Mouse (Mus musculus) intestine, embryonic 15.5 days (tissue): Measurements from ENCODE around the gene Gorasp1. TPM values are rescaled to one million over a fixed set of nuclear protein-coding genes. Genes with fewer than 3 reads are reported as not detected.

ENCODE experiments used
- ATAC-seq: fragments of 200-750 bp; cut with Nextera tagmentation; 2 replicates; pipeline ENCODE4 v1.8.0; 2017; ENCODE audit warnings: moderate TSS enrichment, moderate library complexity
- H3K27ac ChIP-seq: fragments of 300-500 bp; sonication (generic); 2 replicates; pipeline ENCODE4 v1.5.1; 2015; ENCODE audit warnings: mild to moderate bottlenecking, inconsistent platforms
- H3K27me3 ChIP-seq: fragments of 300-500 bp; sonication (generic); replicated peaks from 2 replicates; pipeline ENCODE4 v1.6.1; 2015; ENCODE audit warnings: inconsistent platforms
- H3K36me3 ChIP-seq: fragments of 300-500 bp; sonication (generic); 2 replicates; pipeline ENCODE4 v1.6.1; 2015; ENCODE audit warnings: inconsistent platforms
- H3K4me1 ChIP-seq: fragments of 300-500 bp; sonication (generic); replicated peaks from 2 replicates; pipeline ENCODE4 v1.6.1; 2015; ENCODE audit warnings: inconsistent platforms
- H3K4me2 ChIP-seq: fragments of 300-500 bp; sonication (generic); replicated peaks from 2 replicates; pipeline ENCODE4 v1.6.1; 2015; ENCODE audit warnings: mild to moderate bottlenecking, inconsistent platforms
- H3K4me3 ChIP-seq: fragments of 300-500 bp; sonication (generic); replicated peaks from 2 replicates; pipeline ENCODE4 v1.5.1; 2015; ENCODE audit warnings: inconsistent platforms
- H3K9ac ChIP-seq: fragments of 300-500 bp; sonication (generic); 2 replicates; pipeline ENCODE4 v1.6.1; 2015; ENCODE audit warnings: inconsistent platforms
- H3K9me3 ChIP-seq: fragments of 300-500 bp; sonication (generic); 2 replicates; pipeline ENCODE4 v1.6.1; 2016; ENCODE audit warnings: inconsistent platforms
- WGBS: fragments of 180-500 bp; shearing (Covaris S2); methylation state at CpG from one replicate; pipeline ENCODE4 v1.1.7; 2015; 5-methylcytosine and 5-hydroxymethylcytosine counted together
- polyA plus RNA-seq: library from polyadenylated mRNA; unstranded; fragments of >200 nt; fragmentation: Nextera tagmentation; extraction: Ambion mirVana; gene quantifications from 2 replicates; pipeline ENCODE4 v1.2.1, GENCODE M21; 2015

The Gorasp1 gene
- polyA plus RNA-seq, 1 experiment from 2014 or later, result 29.3 TPM

GRCm38 (mm10) chr9:119909931-119910330, 27.4 kb downstream of the Gorasp1 start:
- Histone ChIP-seq H3K4me1 (no peaks in the 10 kb centered on the region), H3K27ac (no peak overlapping the region), H3K4me2 (no peak overlapping the region), H3K9ac (no peak overlapping the region), H3K9me3 (no peaks in the 10 kb centered on the region), H3K36me3 (peaks cover 49% of the 10 kb centered on the region), H3K4me3 (no peak overlapping the region), H3K27me3 (no peaks in the 10 kb centered on the region)
- WGBS, result 91% methylated on average over 3 of the region's 3 CpGs
- no peak for ATAC-seq

- H3K36me3 ChIP-seq, result peaks cover 47% of the 10 kb centered on the region
- no peak overlapping the region for H3K4me3 ChIP-seq
- no peak overlapping the region for H3K4me2 ChIP-seq
- no peaks in the 10 kb centered on the region for H3K4me1 ChIP-seq
- ATAC-seq, result no peak
- no peak overlapping the region for H3K9ac ChIP-seq
- 97% methylated on average over 3 of the region's 3 CpGs for WGBS
- no peak overlapping the region for H3K27ac ChIP-seq
- H3K9me3 ChIP-seq, result no peaks in the 10 kb centered on the region
- H3K27me3 ChIP-seq, result no peaks in the 10 kb centered on the region
These were observed 28.7 kb downstream of the Gorasp1 start for GRCm38 (mm10) chr9:119908708-119909107.

DNA sequence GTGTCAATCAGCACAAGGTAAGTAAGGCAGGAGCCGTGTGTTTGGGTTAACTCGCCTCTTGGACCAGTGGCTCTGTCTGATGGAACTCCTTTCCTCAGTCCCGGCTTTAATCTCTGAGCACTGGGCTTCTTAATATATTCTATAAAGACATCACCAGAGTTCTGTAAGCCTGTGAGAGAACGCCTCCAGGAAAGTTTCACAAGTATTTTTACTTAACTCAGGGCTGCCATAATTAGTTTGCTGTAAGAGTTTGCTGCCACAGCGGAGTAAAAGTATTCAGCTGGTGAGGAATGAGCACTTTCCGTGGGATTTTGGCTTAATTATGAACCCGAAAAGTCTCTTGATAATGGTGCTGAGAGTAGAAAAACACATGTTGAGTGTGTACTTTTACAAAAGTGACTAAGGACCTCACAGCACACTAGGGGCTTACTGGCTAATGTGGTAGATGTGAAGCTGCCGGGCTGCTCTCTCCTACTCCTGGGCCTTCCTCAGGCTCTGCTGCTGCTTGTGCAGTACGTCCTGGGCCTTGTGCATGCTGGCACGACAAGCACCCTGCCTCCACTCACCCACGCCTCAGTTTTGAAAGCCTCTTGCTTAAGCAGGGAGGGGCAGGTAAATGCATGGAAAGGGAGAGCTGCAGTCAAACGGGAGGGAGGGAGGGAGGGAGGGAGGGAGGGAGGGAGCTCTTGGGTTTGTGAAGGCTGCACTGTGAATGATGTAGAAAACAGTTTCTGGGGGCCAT, 34.8 kb downstream of the Gorasp1 start:
- no peak overlapping the region for H3K4me2 ChIP-seq
- H3K27me3 ChIP-seq, result no peaks in the 10 kb centered on the region
- no peaks in the 10 kb centered on the region for H3K4me1 ChIP-seq
- H3K4me3 ChIP-seq, result no peak overlapping the region
- 82% methylated on average over 12 of the region's 12 CpGs for WGBS
- H3K9ac ChIP-seq, result no peak overlapping the region
- H3K36me3 ChIP-seq, result peaks cover 19% of the 10 kb centered on the region
- no peak overlapping the region for H3K27ac ChIP-seq
- no peaks in the 10 kb centered on the region for H3K9me3 ChIP-seq
- ATAC-seq, result no peak

DNA sequence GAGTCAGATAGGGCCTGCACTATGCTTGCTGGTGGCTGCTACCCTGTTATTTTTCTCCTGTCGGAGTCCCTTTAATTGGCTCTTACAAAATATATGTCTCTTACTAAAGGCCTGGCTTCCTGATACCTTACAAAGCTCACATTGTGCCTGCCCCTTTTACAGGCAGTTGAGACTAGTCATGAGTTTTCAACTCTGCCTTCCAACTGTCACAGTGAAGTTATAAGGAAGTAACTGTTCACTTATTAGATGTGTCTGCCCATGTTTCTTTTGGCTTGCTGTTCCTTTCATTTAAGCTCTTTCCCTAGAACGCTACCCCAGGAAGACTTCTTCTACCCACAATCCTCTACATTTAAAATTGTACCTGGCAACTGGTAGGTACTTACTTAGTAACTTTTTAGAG, 37.9 kb downstream of the Gorasp1 start:
- Histone ChIP-seq H3K36me3 (peaks cover 4% of the 10 kb centered on the region; the same call in 1 of the 2 replicates), H3K9me3 (no peaks in the 10 kb centered on the region), H3K4me2 (no peak overlapping the region), H3K4me1 (peaks cover 10% of the 10 kb centered on the region), H3K27me3 (no peaks in the 10 kb centered on the region), H3K27ac (no peak overlapping the region), H3K9ac (no peak overlapping the region), H3K4me3 (no peak overlapping the region)
- no peak for ATAC-seq
- 91% methylated on average over 2 of the region's 2 CpGs for WGBS

DNA sequence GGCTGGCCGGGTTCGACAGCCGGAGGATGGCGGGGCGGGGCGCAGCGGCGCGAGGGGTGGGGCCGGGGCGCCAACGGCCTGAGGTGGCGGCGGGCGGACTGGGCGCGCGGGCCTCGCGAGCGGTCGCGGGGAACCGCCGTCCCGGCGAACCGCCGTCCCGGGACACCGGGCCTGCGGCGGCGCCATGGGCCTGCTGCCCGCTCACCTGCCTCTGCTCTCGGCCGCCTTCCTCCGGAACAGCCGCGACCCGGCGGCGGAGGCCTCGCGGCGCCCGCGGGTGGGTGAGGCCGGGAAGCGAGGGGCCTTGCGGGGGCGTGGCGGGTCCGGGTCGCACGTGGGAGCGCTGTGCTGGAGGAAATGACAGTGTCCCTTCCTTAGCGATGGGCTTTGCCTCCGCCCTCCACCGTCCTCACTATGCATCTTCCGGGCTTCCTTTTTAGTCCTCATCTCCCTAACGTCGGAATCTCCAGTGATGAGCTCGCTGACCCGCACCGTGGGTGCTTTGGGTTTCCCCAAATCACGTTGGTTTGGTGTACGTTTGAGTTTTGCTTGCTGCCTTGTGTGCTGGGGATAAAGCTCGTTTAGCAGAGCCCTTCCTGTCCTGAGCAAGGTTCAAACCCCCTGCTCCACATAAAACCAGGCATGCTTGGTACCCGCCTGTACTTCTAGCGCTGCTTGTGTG, 42.2 kb downstream of the Gorasp1 start:
- Histone ChIP-seq H3K4me2 (peak overlapping the region; percentile 84), H3K9ac (peak overlapping the region; percentile 84), H3K27ac (peak overlapping the region; percentile 67), H3K36me3 (no peaks in the 10 kb centered on the region), H3K4me3 (peak overlapping the region; percentile 86), H3K4me1 (peaks cover 14% of the 10 kb centered on the region), H3K27me3 (no peaks in the 10 kb centered on the region), H3K9me3 (no peaks in the 10 kb centered on the region)
- peak; percentile 87 for ATAC-seq
- WGBS, result under 1% methylated on average over 51 of the region's 71 CpGs

DNA sequence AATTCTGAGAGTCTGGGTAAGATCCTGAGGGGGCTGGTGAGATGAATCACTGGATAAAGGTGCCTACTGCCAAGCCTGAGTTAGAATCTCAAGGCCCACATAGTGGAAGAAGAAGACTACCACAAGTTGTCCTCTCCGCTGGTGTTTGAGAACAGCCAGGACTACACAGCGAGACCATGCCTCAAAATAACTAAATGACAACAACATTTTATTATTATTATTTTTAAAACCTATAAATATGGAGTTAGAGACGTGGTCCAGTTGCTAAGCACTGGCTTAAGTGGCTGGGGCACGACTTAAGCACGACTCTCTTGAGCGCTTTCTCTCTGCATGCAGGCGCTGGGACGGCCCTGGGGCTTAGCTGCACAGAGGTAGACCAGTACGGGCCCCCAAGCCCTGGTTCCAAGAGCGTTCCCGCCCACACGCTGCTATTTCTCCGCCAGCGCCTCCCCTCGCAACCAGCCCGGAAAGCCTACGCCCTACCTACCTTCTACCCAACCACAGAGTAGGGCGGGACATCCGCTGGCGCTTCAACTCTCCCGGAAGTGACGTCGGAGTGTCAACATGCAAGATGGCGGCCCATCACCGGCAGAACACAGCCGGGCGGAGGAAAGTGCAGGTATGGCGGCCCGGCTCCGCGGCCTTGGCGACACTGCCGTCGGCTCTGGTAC, 42.9 kb downstream of the Gorasp1 start, which contains the start of gene Wdr48:
Wdr48 (plus strand) TSS at position 540 of the 671 bp plus-strand sequence.
- Histone ChIP-seq H3K36me3 (no peaks in the 10 kb centered on the region), H3K4me3 (peak within 1 kb of the TSS; percentile 86), H3K9ac (peak within 1 kb of the TSS; percentile 84), H3K9me3 (no peaks in the 10 kb centered on the region), H3K4me2 (peak within 1 kb of the TSS; percentile 84), H3K27ac (peak within 1 kb of the TSS; percentile 73), H3K4me1 (peaks cover 14% of the 10 kb centered on the region), H3K27me3 (no peaks in the 10 kb centered on the region)
- 3% methylated on average over 34 of the region's 34 CpGs for WGBS
- ATAC-seq, result peak; percentile 99

GRCm38 (mm10) chr9:119893881-119894280, 43.5 kb downstream of the Gorasp1 start:
- H3K4me3 ChIP-seq, result no peak overlapping the region
- H3K4me1 ChIP-seq, result peaks cover 14% of the 10 kb centered on the region
- 89% methylated on average over 5 of the region's 5 CpGs for WGBS
- no peaks in the 10 kb centered on the region for H3K9me3 ChIP-seq
- no peaks in the 10 kb centered on the region for H3K36me3 ChIP-seq
- no peaks in the 10 kb centered on the region for H3K27me3 ChIP-seq
- H3K4me2 ChIP-seq, result peak overlapping the region; percentile 74; the same call in 1 of the 2 replicates
- no peak overlapping the region for H3K9ac ChIP-seq
- no peak overlapping the region for H3K27ac ChIP-seq
- ATAC-seq, result no peak

DNA sequence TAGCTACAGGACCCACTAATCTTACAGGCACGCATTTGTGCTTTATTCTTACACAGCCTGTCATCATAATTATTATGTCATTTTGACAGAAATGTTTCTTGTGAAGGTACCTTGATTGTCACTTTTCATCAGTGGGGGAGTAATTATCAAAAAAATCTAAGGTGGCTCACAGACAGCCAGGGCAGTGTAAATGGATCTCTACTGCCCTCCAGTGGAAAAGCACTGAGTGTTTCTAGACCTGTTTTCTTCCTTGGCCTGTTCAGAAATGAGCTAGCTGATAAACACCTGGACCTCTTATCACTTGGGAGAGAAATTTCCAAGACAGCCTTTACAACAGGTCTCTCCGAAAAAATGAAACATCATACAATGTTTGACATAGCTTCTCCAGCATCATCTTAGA, 46.7 kb downstream of the Gorasp1 start:
- H3K9me3 ChIP-seq, result no peaks in the 10 kb centered on the region
- H3K27ac ChIP-seq, result no peak overlapping the region
- WGBS, result 44% methylated on average over 2 of the region's 2 CpGs
- no peak overlapping the region for H3K4me2 ChIP-seq
- ATAC-seq, result no peak
- H3K4me1 ChIP-seq, result 0 out of 2 replicates have a peak, but pooled peaks cover 7% of the 10 kb centered on the region
- no peaks in the 10 kb centered on the region for H3K27me3 ChIP-seq
- H3K4me3 ChIP-seq, result no peak overlapping the region
- H3K9ac ChIP-seq, result no peak overlapping the region
- H3K36me3 ChIP-seq, result no peaks in the 10 kb centered on the region

DNA sequence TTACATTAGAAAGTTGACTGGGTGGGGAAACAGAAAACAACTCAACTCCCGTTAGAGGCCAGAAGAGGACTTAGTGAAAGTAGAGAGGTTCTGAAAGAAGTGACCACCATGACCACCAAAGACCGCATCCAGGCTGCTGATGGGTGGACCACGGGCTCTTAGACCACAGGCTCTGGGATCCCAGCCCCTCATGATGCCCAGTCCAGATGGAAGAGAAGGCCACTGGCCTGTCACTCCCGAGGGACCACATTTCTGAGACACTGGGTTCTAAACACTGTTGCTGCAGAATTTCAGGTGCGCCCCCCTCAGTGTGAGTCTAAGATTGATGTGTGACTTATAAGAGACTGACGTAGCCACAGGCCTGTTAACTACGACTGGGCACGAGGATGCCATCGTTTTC, 47.9 kb downstream of the Gorasp1 start:
- H3K9ac ChIP-seq, result no peak overlapping the region
- 89% methylated on average over 9 of the region's 9 CpGs for WGBS
- ATAC-seq, result no peak
- H3K4me1 ChIP-seq, result 0 out of 2 replicates have a peak, but pooled peaks cover 3% of the 10 kb centered on the region
- H3K36me3 ChIP-seq, result no peaks in the 10 kb centered on the region
- no peak overlapping the region for H3K27ac ChIP-seq
- H3K27me3 ChIP-seq, result no peaks in the 10 kb centered on the region
- H3K4me2 ChIP-seq, result no peak overlapping the region
- no peaks in the 10 kb centered on the region for H3K9me3 ChIP-seq
- no peak overlapping the region for H3K4me3 ChIP-seq

DNA sequence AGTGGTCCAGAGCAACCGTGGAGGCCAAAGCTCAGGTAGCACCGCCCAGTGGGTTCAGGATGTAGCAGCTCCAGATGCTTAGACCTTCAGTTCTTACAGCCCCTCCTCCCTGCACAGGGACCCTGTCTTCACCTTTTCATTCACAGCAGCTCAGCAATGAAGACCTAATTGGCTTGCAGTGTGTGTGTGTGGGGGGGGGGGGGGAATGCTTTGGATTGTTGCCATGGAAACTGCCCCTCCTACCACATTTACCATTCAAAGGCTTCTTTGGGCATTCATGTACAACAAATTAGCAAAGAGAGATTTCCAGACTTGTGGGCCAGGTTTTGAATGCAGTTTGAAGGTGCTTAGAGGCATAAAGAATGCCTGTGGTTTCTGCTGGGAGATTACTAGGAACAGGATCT, 48.5 kb downstream of the Gorasp1 start:
- no peaks in the 10 kb centered on the region for H3K9me3 ChIP-seq
- no peak overlapping the region for H3K4me3 ChIP-seq
- H3K9ac ChIP-seq, result no peak overlapping the region
- 57% methylated on average over 2 of the region's 2 CpGs for WGBS
- H3K36me3 ChIP-seq, result no peaks in the 10 kb centered on the region
- no peak overlapping the region for H3K27ac ChIP-seq
- no peak overlapping the region for H3K4me2 ChIP-seq
- no peaks in the 10 kb centered on the region for H3K27me3 ChIP-seq
- no peaks in the 10 kb centered on the region for H3K4me1 ChIP-seq
- no peak for ATAC-seq

DNA sequence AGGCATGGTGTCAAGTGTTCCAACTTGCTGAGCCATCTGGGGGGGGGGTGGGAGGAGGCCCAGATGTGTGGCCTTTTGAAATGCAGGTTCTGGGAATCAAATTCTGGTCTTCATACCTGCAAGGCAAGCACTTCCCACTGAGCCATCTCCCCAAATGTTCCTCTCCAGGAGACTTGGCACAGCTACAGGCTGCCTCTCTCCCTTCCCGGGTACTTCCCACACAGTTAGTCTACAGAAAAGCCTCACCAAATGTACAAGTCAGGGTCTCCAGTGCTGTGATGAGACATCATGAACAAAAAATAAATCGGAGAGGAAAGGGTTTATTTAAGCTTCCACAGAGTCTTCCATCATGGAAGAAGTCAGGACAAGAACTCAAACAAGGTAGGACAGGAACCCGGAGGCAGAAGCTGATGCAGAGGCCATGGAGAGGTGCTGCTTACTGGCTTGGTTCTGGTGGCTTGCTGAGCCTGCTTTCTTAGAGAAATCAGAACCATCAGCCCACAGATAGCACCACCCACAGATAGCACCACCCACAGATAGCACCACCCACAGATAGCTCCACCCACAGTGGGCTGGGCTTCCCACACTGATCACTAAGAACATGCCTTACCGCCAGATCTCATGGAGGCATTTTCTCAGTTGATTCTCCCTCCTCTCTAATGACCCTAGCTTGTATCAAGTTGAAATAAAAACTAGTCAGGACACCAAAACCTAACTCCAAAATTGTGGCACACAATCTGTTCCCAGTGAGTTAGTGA, 50.0 kb downstream of the Gorasp1 start:
- no peak for ATAC-seq
- no peak overlapping the region for H3K4me2 ChIP-seq
- no peaks in the 10 kb centered on the region for H3K9me3 ChIP-seq
- no peaks in the 10 kb centered on the region for H3K4me1 ChIP-seq
- H3K36me3 ChIP-seq, result no peaks in the 10 kb centered on the region
- no peak overlapping the region for H3K9ac ChIP-seq
- H3K27ac ChIP-seq, result no peak overlapping the region
- no peak overlapping the region for H3K4me3 ChIP-seq
- 68% methylated on average over 4 of the region's 4 CpGs for WGBS
- H3K27me3 ChIP-seq, result no peaks in the 10 kb centered on the region
